Mouse (Mus musculus) activated CD4-positive, CD25-positive, alpha-beta regulatory T cell, adult 9 weeks (primary cell): ENCODE results near the gene Gm20909. TPM values are rescaled to one million over a fixed set of nuclear protein-coding genes. Genes with fewer than 3 reads are reported as not detected.

Source experiments
- polyA plus RNA-seq: library from polyadenylated mRNA; unstranded; fragments of 100-300 nt; shearing (Covaris generic); gene quantifications from one replicate; pipeline ENCODE4 v1.2.1, GENCODE M21; 2017

The Gm20909 gene
- not detected for polyA plus RNA-seq

GRCm38 (mm10) chrY:21164270-21164669, at the start of gene Gm20909:
Gm20909 (plus strand) TSS chrY:21164570.

Other genes starting within 250 kb of the Gm20909 start
- not detected for gene Gm29866, start 170.9 kb upstream of the Gm20909 start, polyA plus RNA-seq
- gene Gm20865, start 77.0 kb downstream of the Gm20909 start, polyA plus RNA-seq: not detected